Mouse (Mus musculus): ENCODE results near the gene Thap8. TPM values are rescaled to one million over a fixed set of nuclear protein-coding genes. Genes with fewer than 3 reads are reported as not detected.

The Thap8 gene
- polyA plus RNA-seq, 1 experiment from 2014 or later, result 0.57 TPM

DNA sequence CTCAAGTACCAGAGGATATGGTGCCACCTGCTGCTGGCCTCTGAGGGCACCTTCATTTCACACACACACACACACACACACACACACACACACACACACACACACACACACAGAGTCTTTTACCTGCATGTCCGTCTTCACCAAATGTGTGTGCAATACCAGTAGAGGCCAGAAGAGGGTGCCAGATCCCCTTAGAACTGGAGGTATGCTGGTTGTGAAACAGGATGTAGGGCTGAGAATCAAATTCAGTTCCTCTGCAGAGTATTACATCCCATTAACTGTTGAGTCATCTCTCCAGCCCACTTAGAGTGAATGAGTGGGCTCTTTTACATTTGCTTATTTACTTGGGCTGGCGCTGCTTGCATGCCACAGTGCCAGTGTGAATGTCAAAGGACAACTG, 45.5 kb downstream of the Thap8 start:
- ATAC-seq (ENCODE audit: low FRiP score, low TSS enrichment), result no peak
- Histone ChIP-seq H3K4me3 (ENCODE audit: low read length) (no peak overlapping the region), H3K36me3 (ENCODE audit: insufficient read depth, low read length) (no peaks in the 10 kb centered on the region), H3K9ac (replicated peaks; ENCODE audit: low read length) (no peak overlapping the region), H3K27me3 (ENCODE audit: insufficient read depth, low read length) (no peaks in the 10 kb centered on the region), H3K27ac (ENCODE audit: low read length) (no peak overlapping the region), H3K4me1 (ENCODE audit: insufficient read depth, low read length) (peaks cover 27% of the 10 kb centered on the region), H3K4me2 (replicated peaks; ENCODE audit: low read depth, low read length) (no peak overlapping the region), H3K9me3 (ENCODE audit: low read length) (no peaks in the 10 kb centered on the region)
- 52% methylated on average over 2 of the region's 2 CpGs for WGBS

GRCm38 (mm10) chr7:30326427-30326826, 46.5 kb downstream of the Thap8 start:
- H3K4me3 ChIP-seq (ENCODE audit: low read length), result no peak overlapping the region
- ATAC-seq (ENCODE audit: low FRiP score, low TSS enrichment), result no peak
- peaks cover 18% of the 10 kb centered on the region for H3K4me1 ChIP-seq (ENCODE audit: insufficient read depth, low read length)
- H3K27ac ChIP-seq (ENCODE audit: low read length), result no peak overlapping the region
- no peaks in the 10 kb centered on the region for H3K36me3 ChIP-seq (ENCODE audit: insufficient read depth, low read length)
- no peak overlapping the region for H3K4me2 ChIP-seq (replicated peaks; ENCODE audit: low read depth, low read length)
- no peak overlapping the region for H3K9ac ChIP-seq (replicated peaks; ENCODE audit: low read length)
- H3K9me3 ChIP-seq (ENCODE audit: low read length), result no peaks in the 10 kb centered on the region
- no peaks in the 10 kb centered on the region for H3K27me3 ChIP-seq (ENCODE audit: insufficient read depth, low read length)

GRCm38 (mm10) chr7:30327140-30327539, 47.2 kb downstream of the Thap8 start:
- H3K4me1 ChIP-seq (ENCODE audit: insufficient read depth, low read length), result peaks cover 20% of the 10 kb centered on the region

DNA sequence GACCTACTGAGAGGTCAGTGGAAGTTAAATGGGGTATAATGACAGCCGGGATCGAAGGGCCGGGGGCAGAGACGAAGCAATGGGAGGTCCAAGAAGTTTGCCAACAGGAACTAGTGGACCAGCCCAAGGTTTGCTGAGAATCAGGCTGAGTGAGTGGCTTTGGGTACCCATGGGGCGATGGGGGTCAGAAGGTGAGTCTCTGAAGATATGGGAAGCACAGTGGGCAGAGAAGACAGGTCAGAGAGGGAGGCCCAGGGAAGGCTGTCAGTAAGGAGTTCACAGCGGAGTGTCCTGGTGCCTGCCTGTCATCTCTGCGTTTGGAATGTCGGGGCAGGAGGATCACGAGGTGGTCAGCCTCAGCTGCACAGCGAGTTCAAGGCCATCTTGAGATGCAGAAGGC, 48.5 kb downstream of the Thap8 start:
- Histone ChIP-seq H3K4me3 (ENCODE audit: low read length) (no peak overlapping the region), H3K27me3 (ENCODE audit: insufficient read depth, low read length) (no peaks in the 10 kb centered on the region), H3K9ac (replicated peaks; ENCODE audit: low read length) (no peak overlapping the region), H3K9me3 (ENCODE audit: low read length) (no peaks in the 10 kb centered on the region), H3K4me2 (replicated peaks; ENCODE audit: low read depth, low read length) (no peak overlapping the region), H3K27ac (ENCODE audit: low read length) (no peak overlapping the region), H3K4me1 (ENCODE audit: insufficient read depth, low read length) (peaks cover 17% of the 10 kb centered on the region), H3K36me3 (ENCODE audit: insufficient read depth, low read length) (no peaks in the 10 kb centered on the region)
- ATAC-seq (ENCODE audit: low FRiP score, low TSS enrichment), result no peak
- WGBS, result 30% methylated on average over 10 of the region's 10 CpGs

More at GRCm38 (mm10) chr7:30327140-30327539, 47.2 kb downstream of the Thap8 start:
- H3K9ac ChIP-seq (replicated peaks; ENCODE audit: low read length), result peak overlapping the region; percentile 33; the same call in 1 of the 2 replicates
- no peaks in the 10 kb centered on the region for H3K27me3 ChIP-seq (ENCODE audit: insufficient read depth, low read length)
- no peaks in the 10 kb centered on the region for H3K36me3 ChIP-seq (ENCODE audit: insufficient read depth, low read length)
- peak; percentile 55 for ATAC-seq (ENCODE audit: low FRiP score, low TSS enrichment)
- H3K4me2 ChIP-seq (replicated peaks; ENCODE audit: low read depth, low read length), result 0 out of 2 replicates have a peak overlapping the region, but pooled peaks have one; percentile 20
- H3K9me3 ChIP-seq (ENCODE audit: low read length), result no peaks in the 10 kb centered on the region
- H3K4me3 ChIP-seq (ENCODE audit: low read length), result no peak overlapping the region
- 23% methylated on average over 15 of the region's 15 CpGs for WGBS
- 0 out of 2 replicates have a peak overlapping the region, but pooled peaks have one; percentile 21 for H3K27ac ChIP-seq (ENCODE audit: low read length)

GRCm38 (mm10) chr7:30331887-30332286, 52.0 kb downstream of the Thap8 start:
- peaks cover 19% of the 10 kb centered on the region for H3K4me1 ChIP-seq (ENCODE audit: insufficient read depth, low read length)
- ATAC-seq (ENCODE audit: low FRiP score, low TSS enrichment), result peak; percentile 70
- H3K27ac ChIP-seq (ENCODE audit: low read length), result no peak overlapping the region
- no peaks in the 10 kb centered on the region for H3K36me3 ChIP-seq (ENCODE audit: insufficient read depth, low read length)
- no peaks in the 10 kb centered on the region; the same call in 1 of the 2 replicates for H3K27me3 ChIP-seq (ENCODE audit: insufficient read depth, low read length)
- WGBS, result 7% methylated on average over 13 of the region's 13 CpGs
- H3K4me3 ChIP-seq (ENCODE audit: low read length), result no peak overlapping the region
- no peaks in the 10 kb centered on the region for H3K9me3 ChIP-seq (ENCODE audit: low read length)
- H3K9ac ChIP-seq (replicated peaks; ENCODE audit: low read length), result no peak overlapping the region
- H3K4me2 ChIP-seq (replicated peaks; ENCODE audit: low read depth, low read length), result peak overlapping the region; percentile 30

- Histone ChIP-seq H3K36me3 (ENCODE audit: insufficient read depth, low read length) (no peaks in the 10 kb centered on the region), H3K9ac (replicated peaks; ENCODE audit: low read length) (no peak overlapping the region), H3K27ac (ENCODE audit: low read length) (no peak overlapping the region), H3K4me3 (ENCODE audit: low read length) (no peak overlapping the region), H3K9me3 (ENCODE audit: low read length) (no peaks in the 10 kb centered on the region), H3K27me3 (ENCODE audit: insufficient read depth, low read length) (no peaks in the 10 kb centered on the region; the same call in 1 of the 2 replicates), H3K4me1 (ENCODE audit: insufficient read depth, low read length) (peaks cover 11% of the 10 kb centered on the region; the same call in 1 of the 2 replicates), H3K4me2 (replicated peaks; ENCODE audit: low read depth, low read length) (no peak overlapping the region)
- WGBS, result 68% methylated on average over 18 of the region's 18 CpGs
- no peak for ATAC-seq (ENCODE audit: low FRiP score, low TSS enrichment)
Measured at GRCm38 (mm10) chr7:30332622-30333259, 52.8 kb downstream of the Thap8 start.

GRCm38 (mm10) chr7:30333436-30333835, 53.5 kb downstream of the Thap8 start:
- Histone ChIP-seq H3K9ac (replicated peaks; ENCODE audit: low read length) (no peak overlapping the region), H3K9me3 (ENCODE audit: low read length) (no peaks in the 10 kb centered on the region), H3K4me2 (replicated peaks; ENCODE audit: low read depth, low read length) (no peak overlapping the region), H3K4me3 (ENCODE audit: low read length) (no peak overlapping the region), H3K27me3 (ENCODE audit: insufficient read depth, low read length) (no peaks in the 10 kb centered on the region; the same call in 1 of the 2 replicates), H3K4me1 (ENCODE audit: insufficient read depth, low read length) (0 out of 2 replicates have a peak, but pooled peaks cover 8% of the 10 kb centered on the region), H3K36me3 (ENCODE audit: insufficient read depth, low read length) (no peaks in the 10 kb centered on the region), H3K27ac (ENCODE audit: low read length) (no peak overlapping the region)
- 28% methylated on average over 4 of the region's 4 CpGs for WGBS
- ATAC-seq (ENCODE audit: low FRiP score, low TSS enrichment), result no peak

- Histone ChIP-seq H3K27ac (ENCODE audit: low read length) (no peak overlapping the region), H3K9ac (replicated peaks; ENCODE audit: low read length) (no peak overlapping the region), H3K9me3 (ENCODE audit: low read length) (no peaks in the 10 kb centered on the region), H3K4me3 (ENCODE audit: low read length) (no peak overlapping the region), H3K4me1 (ENCODE audit: insufficient read depth, low read length) (0 out of 2 replicates have a peak, but pooled peaks cover 8% of the 10 kb centered on the region), H3K4me2 (replicated peaks; ENCODE audit: low read depth, low read length) (no peak overlapping the region), H3K36me3 (ENCODE audit: insufficient read depth, low read length) (no peaks in the 10 kb centered on the region), H3K27me3 (ENCODE audit: insufficient read depth, low read length) (no peaks in the 10 kb centered on the region; the same call in 1 of the 2 replicates)
- ATAC-seq (ENCODE audit: low FRiP score, low TSS enrichment), result no peak
- WGBS, result 61% methylated on average over 5 of the region's 5 CpGs
Measured at GRCm38 (mm10) chr7:30334563-30334962, 54.7 kb downstream of the Thap8 start.

DNA sequence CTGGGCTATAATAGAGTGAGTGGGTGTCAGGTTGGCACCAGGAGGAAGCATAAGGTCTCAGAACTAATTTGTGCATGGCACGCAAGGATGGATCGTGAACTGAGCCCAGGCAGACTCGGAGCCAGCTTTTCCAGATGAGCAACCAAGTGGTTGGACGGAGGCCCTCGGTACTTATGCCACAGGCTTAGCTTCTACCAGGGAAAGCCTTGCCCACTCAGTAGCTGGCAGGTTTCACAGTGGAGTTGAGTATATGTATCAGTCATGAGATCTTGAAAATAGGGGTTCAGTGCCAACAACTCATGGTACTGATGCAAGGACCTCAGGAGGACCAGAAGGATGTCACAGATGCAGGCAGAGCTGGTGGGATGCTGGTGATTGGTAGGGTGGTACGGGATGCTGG, 55.8 kb downstream of the Thap8 start:
- ATAC-seq (ENCODE audit: low FRiP score, low TSS enrichment), result no peak
- Histone ChIP-seq H3K27me3 (ENCODE audit: insufficient read depth, low read length) (peaks cover 4% of the 10 kb centered on the region; the same call in 1 of the 2 replicates), H3K4me2 (replicated peaks; ENCODE audit: low read depth, low read length) (no peak overlapping the region), H3K27ac (ENCODE audit: low read length) (no peak overlapping the region), H3K9ac (replicated peaks; ENCODE audit: low read length) (no peak overlapping the region), H3K9me3 (ENCODE audit: low read length) (no peaks in the 10 kb centered on the region), H3K4me3 (ENCODE audit: low read length) (no peak overlapping the region), H3K36me3 (ENCODE audit: insufficient read depth, low read length) (no peaks in the 10 kb centered on the region), H3K4me1 (ENCODE audit: insufficient read depth, low read length) (0 out of 2 replicates have a peak, but pooled peaks cover 8% of the 10 kb centered on the region)
- 50% methylated on average over 6 of the region's 6 CpGs for WGBS

- Histone ChIP-seq H3K9me3 (ENCODE audit: low read length) (no peaks in the 10 kb centered on the region), H3K4me1 (ENCODE audit: insufficient read depth, low read length) (0 out of 2 replicates have a peak, but pooled peaks cover 8% of the 10 kb centered on the region), H3K4me2 (replicated peaks; ENCODE audit: low read depth, low read length) (no peak overlapping the region), H3K9ac (replicated peaks; ENCODE audit: low read length) (no peak overlapping the region), H3K27me3 (ENCODE audit: insufficient read depth, low read length) (peaks cover 7% of the 10 kb centered on the region; the same call in 1 of the 2 replicates), H3K27ac (ENCODE audit: low read length) (no peak overlapping the region), H3K36me3 (ENCODE audit: insufficient read depth, low read length) (no peaks in the 10 kb centered on the region), H3K4me3 (ENCODE audit: low read length) (no peak overlapping the region)
- ATAC-seq (ENCODE audit: low FRiP score, low TSS enrichment), result peak; percentile 59; the same call in 1 of the 2 replicates
- 2% methylated on average over 9 of the region's 9 CpGs for WGBS
Measured at GRCm38 (mm10) chr7:30336384-30336783, 56.5 kb downstream of the Thap8 start.

Measured in kidney, embryonic 16.5 days (tissue).